Mouse (Mus musculus) intestine, postnatal 0 days (tissue): ENCODE results near the gene Samd4. TPM values are rescaled to one million over a fixed set of nuclear protein-coding genes. Genes with fewer than 3 reads are reported as not detected.

Experiments
- ATAC-seq: fragments of 200-750 bp; cut with Nextera tagmentation; 2 replicates; pipeline ENCODE4 v1.8.0; 2017; ENCODE audit warnings: mild to moderate bottlenecking, moderate TSS enrichment, moderate library complexity
- H3K27ac ChIP-seq: fragments of 300-500 bp; sonication (generic); 2 replicates; pipeline ENCODE4 v1.5.1; 2014; ENCODE audit warnings: mild to moderate bottlenecking, low read depth, low read length, moderate library complexity
- H3K27me3 ChIP-seq: fragments of 300-500 bp; sonication (generic); replicated peaks from 2 replicates; pipeline ENCODE4 v1.6.1; 2014; ENCODE audit warnings: low read length, mixed read lengths; ENCODE audit not compliant: control insufficient read depth, insufficient read depth
- H3K36me3 ChIP-seq: fragments of 300-500 bp; sonication (generic); 2 replicates; pipeline ENCODE4 v1.6.1; 2014; ENCODE audit warnings: mild to moderate bottlenecking, moderate library complexity; ENCODE audit not compliant: control insufficient read depth, insufficient read depth
- H3K4me1 ChIP-seq: fragments of 300-500 bp; sonication (generic); replicated peaks from 2 replicates; pipeline ENCODE4 v1.6.1; 2014; ENCODE audit warnings: antibody characterized with exemption, low read length, mixed read lengths; ENCODE audit not compliant: control insufficient read depth, insufficient read depth
- H3K4me2 ChIP-seq: fragments of 300-500 bp; sonication (generic); replicated peaks from 2 replicates; pipeline ENCODE4 v1.6.1; 2014; ENCODE audit warnings: low read depth, mild to moderate bottlenecking, moderate library complexity
- H3K4me3 ChIP-seq: fragments of 300-500 bp; sonication (generic); 2 replicates; pipeline ENCODE4 v1.5.1; 2014; ENCODE audit warnings: low read depth, low read length
- H3K9ac ChIP-seq: fragments of 300-500 bp; sonication (generic); 2 replicates; pipeline ENCODE4 v1.6.1; 2014; ENCODE audit warnings: mild to moderate bottlenecking, low read depth, low read length
- H3K9me3 ChIP-seq: fragments of 300-500 bp; sonication (generic); 2 replicates; pipeline ENCODE4 v1.6.1; 2016; ENCODE audit warnings: mixed run types; ENCODE audit not compliant: control insufficient read depth
- CTCF ChIP-seq: sonication (generic); IDR thresholded peaks from 2 replicates; pipeline ENCODE4 v1.5.1; 2016; ENCODE audit warnings: low read depth, mild to moderate bottlenecking, control low read depth, antibody characterized with exemption, moderate library complexity
- WGBS: fragments of 180-500 bp; shearing (Covaris S2); extraction: QIAGEN DNeasy Blood & Tissue Kit; methylation state at CpG from one replicate; pipeline ENCODE4 v1.1.7; 2014; 5-methylcytosine and 5-hydroxymethylcytosine counted together
- polyA plus RNA-seq: library from polyadenylated mRNA; unstranded; fragments of >200 nt; fragmentation: Nextera tagmentation; extraction: Ambion mirVana; gene quantifications from 2 replicates; pipeline ENCODE4 v1.2.1, GENCODE M21; 2015

The Samd4 gene
- polyA plus RNA-seq, 1 experiment from 2014 or later, result 3.1 TPM

- Histone ChIP-seq H3K9me3 (no peaks in the 10 kb centered on the region), H3K4me1 (no peaks in the 10 kb centered on the region), H3K4me3 (no peak overlapping the region), H3K27me3 (no peaks in the 10 kb centered on the region), H3K4me2 (no peak overlapping the region), H3K9ac (no peak overlapping the region), H3K36me3 (no peaks in the 10 kb centered on the region), H3K27ac (no peak overlapping the region)
- WGBS, result 90% methylated on average over 5 of the region's 5 CpGs
- no peak for TF ChIP-seq CTCF
- ATAC-seq, result no peak
Measured at GRCm38 (mm10) chr14:47051743-47052610, 169.3 kb downstream of the Samd4 start.

- Histone ChIP-seq H3K27me3 (no peaks in the 10 kb centered on the region), H3K4me1 (no peaks in the 10 kb centered on the region), H3K36me3 (no peaks in the 10 kb centered on the region), H3K4me3 (no peak overlapping the region), H3K9me3 (no peaks in the 10 kb centered on the region), H3K9ac (no peak overlapping the region), H3K27ac (no peak overlapping the region), H3K4me2 (no peak overlapping the region)
- WGBS, result 85% methylated on average over 1 of the region's 1 CpGs
- no peak for ATAC-seq
- TF ChIP-seq CTCF, result no peak
Measured at GRCm38 (mm10) chr14:47053101-47053500, 170.4 kb downstream of the Samd4 start.

- 84% methylated on average over 5 of the region's 5 CpGs for whole genome bisulfite sequencing
- ATAC-seq, result no peak
- Histone ChIP-seq H3K9ac (no peak overlapping the region), H3K9me3 (no peaks in the 10 kb centered on the region), H3K4me3 (no peak overlapping the region), H3K27me3 (no peaks in the 10 kb centered on the region), H3K36me3 (no peaks in the 10 kb centered on the region), H3K27ac (no peak overlapping the region), H3K4me2 (no peak overlapping the region), H3K4me1 (no peaks in the 10 kb centered on the region)
- no peak for TF ChIP-seq CTCF
Measured at GRCm38 (mm10) chr14:47053824-47054223, 171.2 kb downstream of the Samd4 start.

- Histone ChIP-seq H3K4me3 (no peak overlapping the region), H3K4me2 (no peak overlapping the region), H3K9me3 (no peaks in the 10 kb centered on the region), H3K27me3 (no peaks in the 10 kb centered on the region), H3K9ac (no peak overlapping the region), H3K27ac (no peak overlapping the region), H3K36me3 (no peaks in the 10 kb centered on the region), H3K4me1 (no peaks in the 10 kb centered on the region)
- ATAC-seq, result no peak
- TF ChIP-seq CTCF, result no peak
- WGBS, result 92% methylated on average over 2 of the region's 2 CpGs
Measured at GRCm38 (mm10) chr14:47058969-47059368, 176.3 kb downstream of the Samd4 start.

GRCm38 (mm10) chr14:47065067-47065466 is 182.4 kb downstream of the Samd4 start:
- H3K27ac ChIP-seq, result no peak overlapping the region
- 58% methylated on average over 5 of the region's 5 CpGs for WGBS
- H3K4me2 ChIP-seq, result no peak overlapping the region
- no peak for ATAC-seq
- no peaks in the 10 kb centered on the region for H3K9me3 ChIP-seq
- no peak overlapping the region for H3K4me3 ChIP-seq
- H3K27me3 ChIP-seq, result no peaks in the 10 kb centered on the region
- TF ChIP-seq CTCF, result no peak
- no peak overlapping the region for H3K9ac ChIP-seq
- H3K36me3 ChIP-seq, result no peaks in the 10 kb centered on the region
- H3K4me1 ChIP-seq, result no peaks in the 10 kb centered on the region

- Histone ChIP-seq H3K27ac (no peak overlapping the region), H3K9me3 (no peaks in the 10 kb centered on the region), H3K9ac (no peak overlapping the region), H3K36me3 (no peaks in the 10 kb centered on the region), H3K27me3 (no peaks in the 10 kb centered on the region), H3K4me1 (no peaks in the 10 kb centered on the region), H3K4me3 (no peak overlapping the region), H3K4me2 (no peak overlapping the region)
- no peak for ATAC-seq
- 72% methylated on average over 5 of the region's 5 CpGs for WGBS
- no peak for TF ChIP-seq CTCF
Measured at GRCm38 (mm10) chr14:47066901-47067300, 184.2 kb downstream of the Samd4 start.
